Mouse (Mus musculus): ENCODE data around the gene Fam240a. TPM values are rescaled to one million over a fixed set of nuclear protein-coding genes. Genes with fewer than 3 reads are reported as not detected.

Fam240a gene
- polyA plus RNA-seq, 1 experiment from 2014 or later = not detected

DNA sequence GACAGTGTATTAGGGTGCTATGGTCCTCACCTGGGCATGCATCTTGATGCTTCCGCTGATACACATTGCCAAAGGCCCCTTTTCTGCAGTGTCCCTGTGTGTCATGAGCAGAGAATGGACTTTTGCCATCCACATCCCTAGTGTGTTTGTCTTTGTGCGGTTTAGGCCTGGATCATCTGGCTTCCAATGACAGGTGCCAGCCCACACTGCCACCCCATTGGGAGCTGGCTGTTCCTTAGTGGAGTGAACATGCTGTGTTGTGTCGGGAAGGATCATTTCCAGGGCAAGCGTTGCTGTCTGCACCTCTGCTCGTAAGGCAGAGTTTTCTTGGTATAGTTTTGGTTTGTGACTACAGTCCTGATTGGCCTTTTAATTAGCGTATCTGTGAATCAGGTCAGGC lies 15.5 kb downstream of the Fam240a start:
- no peaks in the 10 kb centered on the region for H3K9me3 ChIP-seq (ENCODE audit: control insufficient read depth, low read length)
- no peak overlapping the region for H3K27ac ChIP-seq (replicated peaks in 1 of 2; ENCODE audit: control insufficient read depth in 1 of 2, insufficient read depth in 1 of 2, low read depth in 2 of 2, low read length in 2 of 2)
- H3K4me1 ChIP-seq (ENCODE audit: control insufficient read depth in 2 of 2, insufficient read depth in 2 of 2, low read length in 2 of 2) = peaks cover 4% of the 10 kb centered on the region in 2 experiments; a peak in 3 of 4 replicates
- H3K9ac ChIP-seq (ENCODE audit: low read length) = no peak overlapping the region
- no peak overlapping the region for H3K4me3 ChIP-seq (ENCODE audit: control insufficient read depth in 1 of 2, insufficient read depth in 1 of 2, low read depth in 1 of 2, low read length in 2 of 2)
- H3K36me3 ChIP-seq (ENCODE audit: control insufficient read depth, insufficient read depth, low read length) = no peaks in the 10 kb centered on the region
- H3K4me2 ChIP-seq (ENCODE audit: low read length) = no peak overlapping the region
- 83% methylated on average over 6 of the region's 6 CpGs for WGBS
- no peaks in the 10 kb centered on the region for H3K27me3 ChIP-seq (ENCODE audit: control insufficient read depth, insufficient read depth, low read length)
- no peak for ATAC-seq (ENCODE audit: insufficient number of reproducible peaks, insufficient read depth, low FRiP score, low read depth)

DNA sequence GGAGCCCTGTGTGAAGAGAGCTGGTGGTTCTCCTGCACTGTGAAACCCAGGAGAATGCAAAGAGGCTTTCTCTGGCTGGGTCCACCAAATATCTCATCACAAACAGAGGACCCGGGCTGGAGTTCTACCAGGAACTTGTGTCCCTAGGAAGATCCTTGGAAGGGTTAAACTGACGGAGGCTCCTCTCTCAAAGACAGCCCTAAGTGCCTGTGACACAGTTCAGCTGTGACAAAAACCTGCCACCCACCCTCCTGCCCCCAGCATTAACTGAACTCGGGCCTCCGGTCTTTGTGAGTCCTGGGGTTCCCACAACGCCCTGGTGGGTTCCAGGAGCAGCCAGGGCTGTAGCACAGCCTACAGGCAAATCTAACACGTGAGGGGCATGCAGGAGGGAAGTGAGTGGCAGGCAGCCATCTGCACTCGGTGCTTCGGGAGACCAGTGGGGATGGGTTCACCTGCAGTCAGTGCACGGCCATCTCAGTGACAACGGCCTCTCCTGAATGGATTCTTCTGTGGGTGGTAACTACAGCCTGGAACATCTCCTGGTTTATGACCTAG lies 17.1 kb downstream of the Fam240a start:
- no peak overlapping the region; the same call in 1 of the 2 replicates for H3K9ac ChIP-seq (ENCODE audit: low read length)
- peaks cover 5% of the 10 kb centered on the region; the same call in 1 of the 2 replicates for H3K27me3 ChIP-seq (ENCODE audit: control insufficient read depth, insufficient read depth, low read length)
- H3K4me1 ChIP-seq (ENCODE audit: control insufficient read depth in 2 of 2, insufficient read depth in 2 of 2, low read length in 2 of 2) = peaks cover 4 to 6% of the 10 kb centered on the region in 2 experiments; a peak in 3 of 4 replicates
- H3K36me3 ChIP-seq (ENCODE audit: control insufficient read depth, insufficient read depth, low read length) = no peaks in the 10 kb centered on the region
- H3K4me2 ChIP-seq (ENCODE audit: low read length) = no peak overlapping the region
- 36% methylated on average over 10 of the region's 10 CpGs for WGBS
- no peaks in the 10 kb centered on the region for H3K9me3 ChIP-seq (ENCODE audit: control insufficient read depth, low read length)
- H3K27ac ChIP-seq (replicated peaks in 1 of 2; ENCODE audit: control insufficient read depth in 1 of 2, insufficient read depth in 1 of 2, low read depth in 2 of 2, low read length in 2 of 2) = no peak overlapping the region
- no peak overlapping the region for H3K4me3 ChIP-seq (ENCODE audit: control insufficient read depth in 1 of 2, insufficient read depth in 1 of 2, low read depth in 1 of 2, low read length in 2 of 2)
- ATAC-seq (ENCODE audit: insufficient number of reproducible peaks, insufficient read depth, low FRiP score, low read depth) = no peak

DNA sequence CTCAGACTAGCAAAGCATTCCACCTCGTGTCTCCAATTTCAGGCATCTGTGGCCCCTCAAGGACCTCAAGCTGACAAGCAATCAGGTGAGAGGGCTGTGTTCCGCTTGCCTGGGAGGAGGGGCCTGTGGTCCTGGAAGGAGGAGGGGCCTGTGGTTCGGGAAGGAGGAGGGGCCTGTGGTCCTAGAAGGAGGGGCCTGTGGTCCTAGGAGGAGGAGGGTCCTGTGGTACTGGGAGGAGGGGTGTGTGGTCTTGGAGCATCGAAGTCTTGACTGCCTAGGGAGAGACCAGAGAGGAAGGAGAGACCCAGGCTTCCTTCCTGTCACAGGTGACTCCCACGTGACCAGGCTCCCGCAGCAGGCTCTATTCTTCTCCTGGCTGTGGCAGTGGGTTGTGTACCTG lies 20.1 kb downstream of the Fam240a start:
- no peak for ATAC-seq (ENCODE audit: insufficient number of reproducible peaks, insufficient read depth, low FRiP score, low read depth)
- Histone ChIP-seq H3K9me3 (ENCODE audit: control insufficient read depth, low read length) (no peaks in the 10 kb centered on the region), H3K27ac (replicated peaks in 1 of 2; ENCODE audit: control insufficient read depth in 1 of 2, insufficient read depth in 1 of 2, low read depth in 2 of 2, low read length in 2 of 2) (no peak overlapping the region), H3K9ac (ENCODE audit: low read length) (no peak overlapping the region), H3K4me1 (ENCODE audit: control insufficient read depth in 2 of 2, insufficient read depth in 2 of 2, low read length in 2 of 2) (peaks cover 4 to 6% of the 10 kb centered on the region in 2 experiments; a peak in 3 of 4 replicates), H3K27me3 (ENCODE audit: control insufficient read depth, insufficient read depth, low read length) (peaks cover 7% of the 10 kb centered on the region; the same call in 1 of the 2 replicates), H3K4me2 (ENCODE audit: low read length) (peak overlapping the region; percentile 31; the same call in 1 of the 2 replicates), H3K4me3 (ENCODE audit: control insufficient read depth in 1 of 2, insufficient read depth in 1 of 2, low read depth in 1 of 2, low read length in 2 of 2) (no peak overlapping the region), H3K36me3 (ENCODE audit: control insufficient read depth, insufficient read depth, low read length) (no peaks in the 10 kb centered on the region)
- 12% methylated on average over 6 of the region's 6 CpGs for WGBS

DNA sequence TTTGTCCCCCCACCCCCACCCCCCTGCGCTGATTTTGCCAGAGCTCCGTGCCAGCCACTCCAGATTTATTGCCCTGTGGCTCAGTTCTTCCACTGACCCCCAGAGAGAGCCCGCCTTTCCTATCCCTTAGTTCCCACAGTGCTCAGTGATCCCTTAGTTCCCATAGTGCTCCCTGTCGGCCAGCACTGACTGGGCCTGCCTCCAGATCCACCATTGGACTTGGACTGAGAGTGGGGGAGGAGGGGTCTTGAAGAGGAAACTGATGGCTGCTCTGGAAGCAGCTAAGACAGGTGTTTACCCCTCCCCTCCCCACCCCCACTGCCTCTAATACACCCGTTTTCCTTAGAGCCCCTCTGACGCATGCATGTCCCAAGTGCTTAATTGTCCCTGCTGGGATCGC lies 20.7 kb downstream of the Fam240a start:
- 21% methylated on average over 7 of the region's 7 CpGs for WGBS

DNA sequence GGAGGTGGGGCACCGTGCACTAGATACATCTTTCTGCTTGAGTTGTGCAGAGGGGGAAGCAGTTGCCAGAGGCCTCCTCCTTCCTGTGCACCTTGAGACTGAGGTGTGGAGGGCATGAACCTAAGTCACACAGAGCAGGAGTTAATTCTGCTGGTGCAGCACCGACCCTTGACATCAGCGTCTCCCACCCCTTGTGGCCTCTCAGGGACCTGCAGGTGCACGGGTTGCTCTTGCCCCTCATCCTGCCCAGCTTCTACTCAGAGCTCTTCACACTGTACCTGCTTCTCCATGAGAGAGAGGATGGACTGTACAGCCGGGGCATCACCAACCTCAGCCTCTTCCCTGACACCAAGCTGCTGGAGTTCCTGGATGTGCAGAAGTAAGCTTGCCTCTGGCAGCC lies 21.2 kb downstream of the Fam240a start:
- Histone ChIP-seq H3K9me3 (ENCODE audit: control insufficient read depth, low read length) (no peaks in the 10 kb centered on the region), H3K27me3 (ENCODE audit: control insufficient read depth, insufficient read depth, low read length) (peaks cover 7% of the 10 kb centered on the region; the same call in 1 of the 2 replicates), H3K4me3 (ENCODE audit: control insufficient read depth in 1 of 2, insufficient read depth in 1 of 2, low read depth in 1 of 2, low read length in 2 of 2) (no peak overlapping the region), H3K27ac (replicated peaks in 1 of 2; ENCODE audit: control insufficient read depth in 1 of 2, insufficient read depth in 1 of 2, low read depth in 2 of 2, low read length in 2 of 2) (no peak overlapping the region), H3K9ac (ENCODE audit: low read length) (no peak overlapping the region), H3K4me2 (ENCODE audit: low read length) (no peak overlapping the region), H3K36me3 (ENCODE audit: control insufficient read depth, insufficient read depth, low read length) (no peaks in the 10 kb centered on the region), H3K4me1 (ENCODE audit: control insufficient read depth in 2 of 2, insufficient read depth in 2 of 2, low read length in 2 of 2) (peaks cover 6 to 8% of the 10 kb centered on the region in 2 experiments; a peak in 3 of 4 replicates)
- 52% methylated on average over 5 of the region's 5 CpGs for WGBS
- no peak for ATAC-seq (ENCODE audit: insufficient number of reproducible peaks, insufficient read depth, low FRiP score, low read depth)

More for the DNA sequence above, 20.7 kb downstream of the Fam240a start:
- H3K9ac ChIP-seq (ENCODE audit: low read length) = no peak overlapping the region
- no peaks in the 10 kb centered on the region for H3K9me3 ChIP-seq (ENCODE audit: control insufficient read depth, low read length)
- ATAC-seq (ENCODE audit: insufficient number of reproducible peaks, insufficient read depth, low FRiP score, low read depth) = no peak
- peaks cover 7% of the 10 kb centered on the region; the same call in 1 of the 2 replicates for H3K27me3 ChIP-seq (ENCODE audit: control insufficient read depth, insufficient read depth, low read length)
- no peaks in the 10 kb centered on the region for H3K36me3 ChIP-seq (ENCODE audit: control insufficient read depth, insufficient read depth, low read length)
- H3K4me3 ChIP-seq (ENCODE audit: control insufficient read depth in 1 of 2, insufficient read depth in 1 of 2, low read depth in 1 of 2, low read length in 2 of 2) = no peak overlapping the region
- H3K4me2 ChIP-seq (ENCODE audit: low read length) = peak overlapping the region; percentile 31; the same call in 1 of the 2 replicates
- H3K27ac ChIP-seq (replicated peaks in 1 of 2; ENCODE audit: control insufficient read depth in 1 of 2, insufficient read depth in 1 of 2, low read depth in 2 of 2, low read length in 2 of 2) = no peak overlapping the region
- peaks cover 6 to 8% of the 10 kb centered on the region in 2 experiments; a peak in 3 of 4 replicates for H3K4me1 ChIP-seq (ENCODE audit: control insufficient read depth in 2 of 2, insufficient read depth in 2 of 2, low read length in 2 of 2)

DNA sequence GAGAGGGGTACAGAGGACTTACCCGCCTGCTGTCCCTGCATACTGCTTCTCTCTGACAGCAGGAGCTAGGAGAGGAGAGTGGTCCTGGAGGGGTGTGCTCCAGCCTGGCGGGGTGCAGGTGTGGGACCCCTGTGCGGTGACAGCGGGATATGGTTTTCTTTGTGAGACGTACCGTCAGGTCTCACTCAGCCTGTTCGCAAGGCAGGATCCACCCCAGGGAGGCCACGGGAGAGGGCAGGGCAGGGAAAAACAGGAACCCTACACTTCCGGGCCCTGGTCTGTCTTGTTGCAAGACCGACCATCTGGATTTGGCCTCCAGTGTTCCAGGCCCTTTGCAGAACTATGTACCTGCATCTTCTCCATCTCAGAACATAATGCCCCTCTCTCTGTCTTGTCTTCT lies 23.2 kb downstream of the Fam240a start:
- Histone ChIP-seq H3K4me1 (ENCODE audit: control insufficient read depth in 2 of 2, insufficient read depth in 2 of 2, low read length in 2 of 2) (peaks cover 6 to 8% of the 10 kb centered on the region in 2 experiments; a peak in 3 of 4 replicates), H3K36me3 (ENCODE audit: control insufficient read depth, insufficient read depth, low read length) (no peaks in the 10 kb centered on the region), H3K9me3 (ENCODE audit: control insufficient read depth, low read length) (no peaks in the 10 kb centered on the region), H3K27me3 (ENCODE audit: control insufficient read depth, insufficient read depth, low read length) (peaks cover 7% of the 10 kb centered on the region; the same call in 1 of the 2 replicates), H3K4me2 (ENCODE audit: low read length) (no peak overlapping the region), H3K27ac (replicated peaks in 1 of 2; ENCODE audit: control insufficient read depth in 1 of 2, insufficient read depth in 1 of 2, low read depth in 2 of 2, low read length in 2 of 2) (no peak overlapping the region), H3K4me3 (ENCODE audit: control insufficient read depth in 1 of 2, insufficient read depth in 1 of 2, low read depth in 1 of 2, low read length in 2 of 2) (no peak overlapping the region), H3K9ac (ENCODE audit: low read length) (no peak overlapping the region)
- 63% methylated on average over 10 of the region's 10 CpGs for WGBS
- ATAC-seq (ENCODE audit: insufficient number of reproducible peaks, insufficient read depth, low FRiP score, low read depth) = no peak

DNA sequence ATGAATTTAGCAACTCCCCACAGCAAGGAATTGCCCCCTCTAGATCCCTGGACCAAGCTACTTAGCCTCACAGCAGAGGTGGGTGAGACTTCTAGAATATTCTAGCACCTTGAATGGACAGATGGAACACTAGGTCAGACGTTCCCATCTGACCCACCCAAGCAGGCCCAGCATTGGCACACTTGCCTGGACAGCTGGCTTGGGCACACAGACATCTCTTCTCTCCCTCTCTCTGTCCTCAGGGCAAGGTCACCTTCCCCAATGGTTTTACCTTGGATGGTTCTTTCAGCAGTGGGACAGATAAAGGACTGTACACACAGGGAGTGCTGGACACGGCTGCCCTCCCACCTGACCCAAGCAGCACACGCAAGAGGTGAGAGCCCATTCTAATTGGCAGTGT lies 24.1 kb downstream of the Fam240a start:
- Histone ChIP-seq H3K4me1 (ENCODE audit: control insufficient read depth in 2 of 2, insufficient read depth in 2 of 2, low read length in 2 of 2) (peaks cover 6 to 8% of the 10 kb centered on the region in 2 experiments; a peak in 3 of 4 replicates), H3K9me3 (ENCODE audit: control insufficient read depth, low read length) (no peaks in the 10 kb centered on the region), H3K27ac (replicated peaks in 1 of 2; ENCODE audit: control insufficient read depth in 1 of 2, insufficient read depth in 1 of 2, low read depth in 2 of 2, low read length in 2 of 2) (no peak overlapping the region), H3K4me2 (ENCODE audit: low read length) (no peak overlapping the region), H3K9ac (ENCODE audit: low read length) (no peak overlapping the region), H3K4me3 (ENCODE audit: control insufficient read depth in 1 of 2, insufficient read depth in 1 of 2, low read depth in 1 of 2, low read length in 2 of 2) (no peak overlapping the region), H3K27me3 (ENCODE audit: control insufficient read depth, insufficient read depth, low read length) (peaks cover 7% of the 10 kb centered on the region; the same call in 1 of the 2 replicates), H3K36me3 (ENCODE audit: control insufficient read depth, insufficient read depth, low read length) (no peaks in the 10 kb centered on the region)
- WGBS = 75% methylated on average over 3 of the region's 3 CpGs
- no peak for ATAC-seq (ENCODE audit: insufficient number of reproducible peaks, insufficient read depth, low FRiP score, low read depth)
